Mouse (Mus musculus) left cerebral cortex, adult 2 months (tissue): ENCODE measurements at regions not wholly inside any gene's neighbourhood (a gene's known extent, or its start where the extent isn't known, plus 50 kb on each side); places are given as distances from the start of the nearest gene placed in this dataset.

Source experiments
- DNase-seq, 2 experiments: peaks; one replicate each; pipeline ENCODE4 v3.0.0; 2021 to 2022; ENCODE audit warnings: low spot score in 2 of 2, mixed read lengths in 1 of 2; ENCODE audit errors: extremely low spot score in 1 of 2
- H3K27ac ChIP-seq: fragments of 200-600 bp; 2 replicates; pipeline ENCODE4 v1.8.1; 2022
- H3K4me3 ChIP-seq: fragments of 200-600 bp; 2 replicates; pipeline ENCODE4 v1.8.1; 2022
- CTCF ChIP-seq: fragments of 200-600 bp; IDR thresholded peaks from 2 replicates; pipeline ENCODE4 v1.8.1; 2022; ENCODE audit warnings: antibody characterized with exemption, mild to moderate bottlenecking, moderate library complexity
- intact Hi-C: fragments of 180-260 bp; cut with DNase I; formaldehyde crosslinking; loops from one replicate; pipeline ENCODE4 v1.15.1; 2025

DNA sequence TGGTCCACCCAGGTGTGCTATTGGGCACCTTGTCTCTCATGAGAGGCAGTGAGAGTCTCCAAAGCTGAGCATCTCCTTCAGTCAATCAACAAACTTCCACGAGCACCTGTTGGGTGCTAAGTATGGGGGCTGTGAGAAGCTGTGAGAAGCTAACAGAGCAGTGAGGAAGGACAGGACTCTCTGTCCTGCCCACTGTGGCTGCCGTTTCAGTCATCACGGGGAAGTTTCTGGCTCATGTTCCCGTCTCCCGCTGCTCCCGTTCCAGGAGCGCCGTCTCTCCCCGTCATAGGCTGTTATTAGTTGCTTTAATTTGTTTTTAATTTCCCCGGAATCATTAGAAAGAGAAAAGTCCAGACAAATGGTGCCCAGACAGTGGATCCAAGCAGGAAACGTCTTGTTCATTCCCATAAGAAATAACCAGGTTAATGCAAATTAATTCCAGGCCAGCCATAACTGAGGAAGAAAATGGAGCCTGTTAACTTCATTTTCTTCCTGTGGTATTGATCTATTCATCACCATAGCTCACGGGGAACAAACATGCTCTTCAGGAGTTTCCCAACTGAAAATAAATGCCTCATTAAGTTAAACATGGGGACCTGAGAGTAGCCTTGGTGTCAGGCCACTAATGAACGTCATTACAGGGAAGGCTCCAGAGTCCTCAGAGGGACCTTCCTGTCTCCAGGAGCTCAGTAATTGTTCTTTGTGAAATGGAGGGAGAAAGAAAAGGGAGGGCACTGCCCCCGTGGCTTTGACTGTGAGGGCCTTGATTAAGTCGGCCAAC lies 70.3 kb downstream of the Matn1 start:
- intact Hi-C loops, result loop anchor here (2.0 kb wide), 1 partner anchor 42 kb away; no protein-coding TSS in a partner anchor
- no peak for TF ChIP-seq CTCF
- Histone ChIP-seq H3K27ac (no peak overlapping the region), H3K4me3 (no peak overlapping the region)
- no peak for DNase-seq

DNA sequence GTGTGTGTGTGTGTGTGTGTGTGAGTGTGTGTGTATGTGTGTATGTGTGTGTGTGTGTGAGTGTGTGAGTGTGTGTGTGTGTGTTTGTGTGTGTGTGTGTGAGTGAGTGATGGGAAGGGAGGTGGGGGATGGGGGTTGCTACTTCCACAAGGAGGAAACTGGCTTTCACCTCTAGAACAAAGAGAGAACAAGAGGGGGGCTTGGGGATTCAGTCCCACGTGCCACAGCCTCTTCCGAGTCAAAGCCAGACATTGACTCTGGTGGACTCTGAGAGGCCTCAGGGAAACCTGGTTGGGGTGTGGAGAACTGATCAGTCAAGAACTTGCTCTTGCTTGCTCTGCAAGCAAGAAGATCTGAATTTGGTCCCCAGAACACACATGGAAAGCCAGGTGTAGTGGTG lies 71.0 kb downstream of the Matn1 start:
- TF ChIP-seq CTCF, result no peak
- Histone ChIP-seq H3K4me3 (no peak overlapping the region), H3K27ac (no peak overlapping the region)
- intact Hi-C loops, result loop anchor here (2.0 kb wide), 1 partner anchor 42 kb away; no protein-coding TSS in a partner anchor
- DNase-seq, result no peak

GRCm38 (mm10) chr4:131023601-131024000 lies 79.4 kb downstream of the Matn1 start:
- DNase-seq, result no peak
- Histone ChIP-seq H3K4me3 (no peak overlapping the region), H3K27ac (no peak overlapping the region)

DNA sequence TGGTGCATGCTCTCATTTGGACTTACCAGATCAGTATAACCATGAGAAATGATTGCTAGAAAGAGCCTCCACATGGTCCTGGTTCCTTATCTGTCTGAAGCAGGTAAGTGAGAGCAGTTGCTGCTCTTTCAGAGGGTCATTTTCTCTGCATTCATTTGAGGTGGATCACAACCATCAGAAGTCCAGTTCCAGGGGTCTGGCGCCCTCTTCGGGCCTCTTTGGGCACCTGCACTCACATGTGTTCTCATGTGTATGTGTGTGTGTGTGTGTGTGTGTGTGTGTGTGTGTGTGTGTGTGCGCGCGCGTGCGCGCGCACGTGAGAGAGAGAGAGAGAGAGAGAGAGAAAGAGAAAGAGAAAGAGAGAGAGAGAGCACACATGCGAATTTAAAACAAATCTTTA lies 92.1 kb downstream of the Matn1 start:
- DNase-seq, result no peak
- intact Hi-C loops, result no loop called here
- H3K4me3 ChIP-seq, result no peak overlapping the region

More at GRCm38 (mm10) chr4:131023601-131024000, 79.4 kb downstream of the Matn1 start:
- intact Hi-C loops, result no loop called here
- TF ChIP-seq CTCF, result no peak

DNA sequence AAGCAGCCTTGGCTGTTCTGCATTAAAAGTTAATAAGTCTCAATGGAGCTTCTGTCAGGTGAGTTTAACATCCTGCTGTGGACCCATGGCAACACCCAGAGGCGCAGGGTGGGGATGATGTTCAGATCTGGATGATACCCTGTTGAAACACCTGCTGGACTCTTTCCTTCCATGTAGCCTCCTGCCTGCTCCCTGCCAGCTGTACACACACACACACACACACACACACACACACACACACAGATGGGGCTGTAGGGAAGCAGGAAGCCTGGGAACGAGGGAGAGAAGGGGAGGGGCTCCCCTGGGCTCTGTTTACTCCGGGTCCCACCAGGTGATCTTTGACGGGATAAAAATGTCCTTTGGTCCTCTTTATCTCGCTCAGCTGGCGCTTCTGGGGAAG lies 93.0 kb downstream of the Matn1 start:
- TF ChIP-seq CTCF, result no peak
- intact Hi-C loops, result no loop called here
- H3K27ac ChIP-seq, result no peak overlapping the region
- no peak overlapping the region for H3K4me3 ChIP-seq
- no peak for DNase-seq

More for the DNA sequence above, 92.1 kb downstream of the Matn1 start:
- no peak; the same call in 1 of the 2 replicates for TF ChIP-seq CTCF
- H3K27ac ChIP-seq, result no peak overlapping the region

GRCm38 (mm10) chr4:131039686-131040085 lies 95.5 kb downstream of the Matn1 start:
- no peak overlapping the region for H3K4me3 ChIP-seq
- TF ChIP-seq CTCF, result no peak
- H3K27ac ChIP-seq, result no peak overlapping the region
- DNase-seq, result no peak
- intact Hi-C loops, result no loop called here

- TF ChIP-seq CTCF, result no peak
- H3K4me3 ChIP-seq, result no peak overlapping the region
- DNase-seq, result no peak
- no peak overlapping the region for H3K27ac ChIP-seq
- intact Hi-C loops, result no loop called here
Observed at GRCm38 (mm10) chr4:131041210-131041609, 97.0 kb downstream of the Matn1 start.

DNA sequence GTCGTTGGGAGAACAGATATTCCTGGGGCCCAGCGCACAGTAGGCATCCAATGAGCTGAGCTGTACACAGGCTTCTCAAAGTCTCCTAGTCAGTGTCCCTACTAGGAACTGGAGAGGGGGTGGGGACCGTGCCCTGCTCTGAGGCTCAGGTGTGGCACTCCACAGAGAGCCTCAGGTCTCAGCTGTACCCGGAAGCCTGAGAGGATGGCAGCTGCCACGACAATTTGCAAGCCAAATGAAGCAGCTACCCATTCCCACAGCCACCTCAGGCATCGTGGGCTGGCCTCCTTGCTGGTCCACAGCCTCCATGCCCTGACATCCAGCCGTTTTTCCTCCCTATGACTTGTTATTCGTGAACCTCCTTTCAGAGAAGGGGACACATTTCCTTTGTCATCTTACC lies 101.9 kb downstream of the Matn1 start:
- DNase-seq, result peak in 1 of 2 experiments; percentile 20
- H3K27ac ChIP-seq, result peak overlapping the region; percentile 69
- TF ChIP-seq CTCF, result no peak
- no peak overlapping the region for H3K4me3 ChIP-seq
- intact Hi-C loops, result no loop called here

GRCm38 (mm10) chr4:131046969-131047650 lies 102.9 kb downstream of the Matn1 start:
- TF ChIP-seq CTCF, result no peak
- Histone ChIP-seq H3K27ac (peak overlapping the region; percentile 69), H3K4me3 (no peak overlapping the region)
- DNase-seq, result peak; percentile 40 to 51
- intact Hi-C loops, result no loop called here

- no peak for TF ChIP-seq CTCF
- no peak overlapping the region for H3K27ac ChIP-seq
- H3K4me3 ChIP-seq, result no peak overlapping the region
- no peak for DNase-seq
- intact Hi-C loops, result no loop called here
Observed at GRCm38 (mm10) chr4:131056293-131056692, 112.1 kb downstream of the Matn1 start.

- H3K4me3 ChIP-seq, result no peak overlapping the region
- TF ChIP-seq CTCF, result no peak
- no peak overlapping the region for H3K27ac ChIP-seq
- intact Hi-C loops, result no loop called here
- DNase-seq, result no peak
Observed at GRCm38 (mm10) chr4:131059572-131059971, 115.4 kb downstream of the Matn1 start.

DNA sequence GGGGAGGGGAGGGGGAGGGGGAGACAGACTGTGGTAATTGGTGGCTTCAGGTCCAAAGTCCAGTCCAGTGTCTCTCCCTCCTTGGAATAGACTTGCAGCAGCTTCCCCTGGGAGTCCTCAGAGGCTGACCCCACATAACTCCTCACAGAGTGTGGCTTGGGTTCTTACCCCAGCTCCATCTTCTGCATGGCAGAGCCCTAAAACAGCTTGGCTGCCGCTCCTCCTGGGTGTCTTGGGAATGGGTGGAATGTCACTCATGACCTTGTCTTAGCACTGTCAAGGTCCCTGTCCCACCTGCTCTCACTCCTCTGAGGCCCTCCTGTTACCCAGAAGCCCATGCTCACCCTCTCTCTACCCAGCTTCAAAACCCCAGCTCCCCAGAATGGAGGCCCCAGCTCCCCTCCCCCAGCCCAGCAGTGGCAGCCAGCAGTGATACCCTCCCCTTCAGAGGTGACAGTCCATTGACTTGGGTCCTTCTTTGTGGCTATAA lies 116.1 kb downstream of the Matn1 start:
- DNase-seq, result no peak
- Histone ChIP-seq H3K27ac (no peak overlapping the region), H3K4me3 (no peak overlapping the region)
- intact Hi-C loops, result no loop called here
- no peak for TF ChIP-seq CTCF
